In the genomic region with DNA sequence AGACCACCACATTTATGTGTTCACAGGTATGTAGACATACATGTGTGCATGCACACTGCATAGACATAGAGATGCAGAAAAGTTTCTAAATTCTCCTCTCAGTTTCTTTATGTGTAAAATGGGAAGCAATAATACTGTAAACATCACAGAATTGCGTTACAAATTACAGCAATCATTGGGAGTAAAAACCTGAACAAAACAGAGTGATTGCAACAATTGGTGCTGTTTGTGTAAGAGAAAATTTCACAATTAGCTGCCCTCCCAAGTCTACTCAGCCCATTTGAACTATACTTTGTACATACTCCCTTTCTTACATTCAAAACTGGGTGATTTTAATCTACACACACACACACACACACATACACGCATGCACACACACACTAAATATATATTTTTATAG, we compare ENCODE assay signal across 18 mouse cellular contexts.
"Had no signal": no experiment of that assay in that cellular context is flagged by ENCODE, and none has a peak within 500 bp of the region (broad histone marks: within the 10 kb centered on the region; RNA-seq: fewer than 3 reads in every experiment).

No protein-coding gene starts in this region.

- H3K4me2 ChIP-seq: liver, embryonic 13.5 days; lung, embryonic 14.5 days; midbrain, embryonic 13.5 days had no signal

- DNase-seq: kidney, adult 2 months; kidney, postnatal 25 days; layer of hippocampus, adult 9-11 months; liver, embryonic 13.5 days; lung, embryonic 14.5 days; lung, postnatal 4 days; thymus, adult 2 months; thymus, postnatal 14 days; thymus, postnatal 4 days had no signal

- H3K9ac ChIP-seq: liver, embryonic 13.5 days; lung, embryonic 14.5 days; midbrain, embryonic 13.5 days had no signal

- H3K36me3 ChIP-seq: liver, embryonic 13.5 days; midbrain, embryonic 10.5 days; midbrain, embryonic 13.5 days had no signal

- H3K9me3 ChIP-seq: liver, embryonic 13.5 days; megakaryocyte, embryonic 14.5 days; midbrain, embryonic 10.5 days; midbrain, embryonic 13.5 days had no signal

- H3K27me3 ChIP-seq: liver, embryonic 13.5 days; megakaryocyte, embryonic 14.5 days; midbrain, embryonic 13.5 days had no signal

- H3K4me3 ChIP-seq: layer of hippocampus, adult 2 months; liver, embryonic 13.5 days; megakaryocyte, embryonic 14.5 days; midbrain, embryonic 10.5 days; midbrain, embryonic 13.5 days had no signal

- H3K27ac ChIP-seq: kidney, postnatal 0 days; layer of hippocampus, adult 2 months; liver, embryonic 13.5 days; midbrain, embryonic 10.5 days; midbrain, embryonic 13.5 days had no signal

- H3K4me1 ChIP-seq: liver, embryonic 13.5 days; megakaryocyte, embryonic 14.5 days; midbrain, embryonic 10.5 days; midbrain, embryonic 13.5 days had no signal

- ATAC-seq: inflammation-experienced regulatory T-cells, adult 6 months; intestine, embryonic 16.5 days; lung, postnatal 0 days; midbrain, embryonic 13.5 days; midbrain, embryonic 16.5 days had no signal
